Mouse (Mus musculus) frontal cortex, postnatal 10 days (tissue): Measurements from ENCODE around the gene Gla.

Experiments used
- DNase-seq, 2 experiments: peaks; one replicate each; pipeline ENCODE4 v3.0.0; 2022; ENCODE audit warnings: low spot score in 2 of 2, mixed read lengths in 1 of 2

Gla gene

GRCm38 (mm10) chrX:134600659-134601379 lies at the start of gene Gla, which contains the start of gene Hnrnph2:
Gene Gla (minus strand): TSS chrX:134601125.
Gene Hnrnph2 (plus strand): TSS chrX:134601179.
- DNase-seq, result peak; percentile 87 to 93

- DNase-seq, result peak; percentile 40 to 62
Measured at GRCm38 (mm10) chrX:134648031-134648692, 47.2 kb upstream of the Gla start.

GRCm38 (mm10) chrX:134647421-134647820 lies 46.5 kb upstream of the Gla start:
- no peak for DNase-seq

GRCm38 (mm10) chrX:134646338-134646737 lies 45.4 kb upstream of the Gla start:
- DNase-seq, result no peak

- DNase-seq, result no peak
Measured at GRCm38 (mm10) chrX:134641000-134641760, 40.3 kb upstream of the Gla start.

- no peak for DNase-seq
Measured at GRCm38 (mm10) chrX:134635860-134636259, 34.9 kb upstream of the Gla start.

- no peak for DNase-seq
Measured at GRCm38 (mm10) chrX:134635111-134635510, 34.2 kb upstream of the Gla start.

GRCm38 (mm10) chrX:134632710-134633109 lies 31.8 kb upstream of the Gla start:
- no peak for DNase-seq

GRCm38 (mm10) chrX:134628200-134628599 lies 27.3 kb upstream of the Gla start:
- DNase-seq, result no peak

- no peak for DNase-seq
Measured at GRCm38 (mm10) chrX:134623350-134623749, 22.4 kb upstream of the Gla start.

GRCm38 (mm10) chrX:134621685-134622084 lies 20.8 kb upstream of the Gla start:
- no peak for DNase-seq

- no peak for DNase-seq
Measured at GRCm38 (mm10) chrX:134620254-134620865, 19.4 kb upstream of the Gla start.

- no peak for DNase-seq
Measured at GRCm38 (mm10) chrX:134619695-134620094, 18.8 kb upstream of the Gla start.

GRCm38 (mm10) chrX:134614306-134614705 lies 13.4 kb upstream of the Gla start:
- DNase-seq, result no peak

- peak; percentile 13 to 17 for DNase-seq
Measured at GRCm38 (mm10) chrX:134612285-134612959, 11.5 kb upstream of the Gla start.

GRCm38 (mm10) chrX:134610984-134611383 lies 10.1 kb upstream of the Gla start:
- no peak for DNase-seq

- DNase-seq, result no peak
Measured at GRCm38 (mm10) chrX:134609472-134609871, 8.5 kb upstream of the Gla start.

- no peak for DNase-seq
Measured at GRCm38 (mm10) chrX:134601380-134602120, 625 bp upstream of the Gla start.

GRCm38 (mm10) chrX:134599922-134600565 lies 881 bp downstream of the Gla start:
- no peak for DNase-seq

- no peak for DNase-seq
Measured at GRCm38 (mm10) chrX:134589836-134590235, 11.1 kb downstream of the Gla start.
